Mouse (Mus musculus) midbrain, embryonic 16.5 days (tissue): Measurements from ENCODE around the gene Nr4a1. TPM values are rescaled to one million over a fixed set of nuclear protein-coding genes. Genes with fewer than 3 reads are reported as not detected.

Experiments used
- ATAC-seq: fragments of 200-750 bp; cut with Nextera tagmentation; 2 replicates; pipeline ENCODE4 v1.8.0; 2017; ENCODE audit warnings: moderate TSS enrichment
- H3K27ac ChIP-seq: fragments of 300-500 bp; sonication (generic); 2 replicates; pipeline ENCODE4 v1.5.1; 2014; ENCODE audit warnings: mild to moderate bottlenecking, low read length, mixed read lengths
- H3K27me3 ChIP-seq: fragments of 300-500 bp; sonication (generic); 2 replicates; pipeline ENCODE4 v1.6.1; 2014; ENCODE audit warnings: low read depth, low read length, mixed read lengths; ENCODE audit not compliant: control insufficient read depth, insufficient read depth
- H3K36me3 ChIP-seq: fragments of 300-500 bp; sonication (generic); 2 replicates; pipeline ENCODE4 v1.6.1; 2014; ENCODE audit warnings: mild to moderate bottlenecking, low read length, moderate library complexity, mixed read lengths; ENCODE audit not compliant: control insufficient read depth, insufficient read depth
- H3K4me1 ChIP-seq: fragments of 300-500 bp; sonication (generic); 2 replicates; pipeline ENCODE4 v1.6.1; 2014; ENCODE audit warnings: mild to moderate bottlenecking, low read length, mixed read lengths; ENCODE audit not compliant: control insufficient read depth, insufficient read depth
- H3K4me2 ChIP-seq: fragments of 300-500 bp; sonication (generic); 2 replicates; pipeline ENCODE4 v1.6.1; 2014; ENCODE audit warnings: mild to moderate bottlenecking, low read length, mixed read lengths
- H3K4me3 ChIP-seq: fragments of 300-500 bp; sonication (generic); 2 replicates; pipeline ENCODE4 v1.5.1; 2014; ENCODE audit warnings: low read depth, mild to moderate bottlenecking, low read length, moderate library complexity, mixed read lengths
- H3K9ac ChIP-seq: fragments of 300-500 bp; sonication (generic); 2 replicates; pipeline ENCODE4 v1.6.1; 2014; ENCODE audit warnings: low read depth, low read length, mixed read lengths
- H3K9me3 ChIP-seq: fragments of 300-500 bp; sonication (generic); replicated peaks from 2 replicates; pipeline ENCODE4 v1.6.1; 2014; ENCODE audit warnings: mild to moderate bottlenecking, low read length, mixed read lengths; ENCODE audit not compliant: control insufficient read depth, poor library complexity, severe bottlenecking
- WGBS: fragments of 180-500 bp; shearing (Covaris S2); extraction: QIAGEN DNeasy Blood & Tissue Kit; methylation state at CpG from one replicate; pipeline ENCODE4 v1.1.7; 2014; 5-methylcytosine and 5-hydroxymethylcytosine counted together
- polyA plus RNA-seq: library from polyadenylated mRNA; unstranded; fragments of >200 nt; fragmentation: Nextera tagmentation; extraction: Ambion mirVana; gene quantifications from 2 replicates; pipeline ENCODE4 v1.2.1, GENCODE M21; 2015

Gene Nr4a1
- polyA plus RNA-seq, 1 experiment from 2014 or later: 6.4 TPM

GRCm38 (mm10) chr15:101317814-101318500, 63.9 kb downstream of the Nr4a1 start:
- H3K9ac ChIP-seq: no peak overlapping the region
- H3K27ac ChIP-seq: no peak overlapping the region
- H3K4me1 ChIP-seq: peaks cover 3% of the 10 kb centered on the region
- H3K36me3 ChIP-seq: no peaks in the 10 kb centered on the region
- ATAC-seq: no peak
- no peak overlapping the region for H3K4me3 ChIP-seq
- 87% methylated on average over 2 of the region's 2 CpGs for WGBS
- H3K27me3 ChIP-seq: no peaks in the 10 kb centered on the region
- H3K4me2 ChIP-seq: no peak overlapping the region
- H3K9me3 ChIP-seq: no peaks in the 10 kb centered on the region

GRCm38 (mm10) chr15:101318889-101319765, 65.1 kb downstream of the Nr4a1 start:
- no peaks in the 10 kb centered on the region for H3K36me3 ChIP-seq
- no peak overlapping the region for H3K4me2 ChIP-seq
- peaks cover 3% of the 10 kb centered on the region for H3K4me1 ChIP-seq
- no peak overlapping the region for H3K27ac ChIP-seq
- no peaks in the 10 kb centered on the region for H3K27me3 ChIP-seq
- 69% methylated on average over 14 of the region's 14 CpGs for WGBS
- no peak overlapping the region for H3K9ac ChIP-seq
- H3K9me3 ChIP-seq: no peaks in the 10 kb centered on the region
- H3K4me3 ChIP-seq: no peak overlapping the region
- no peak for ATAC-seq

- ATAC-seq: no peak
- WGBS: 88% methylated on average over 6 of the region's 6 CpGs
These were observed 66.0 kb downstream of the Nr4a1 start for GRCm38 (mm10) chr15:101320010-101320617.

GRCm38 (mm10) chr15:101320618-101321041, 66.6 kb downstream of the Nr4a1 start:
- WGBS: 79% methylated on average over 6 of the region's 6 CpGs
- no peaks in the 10 kb centered on the region for H3K27me3 ChIP-seq
- H3K9ac ChIP-seq: no peak overlapping the region
- ATAC-seq: no peak
- H3K4me3 ChIP-seq: no peak overlapping the region
- peaks cover 3% of the 10 kb centered on the region for H3K4me1 ChIP-seq
- no peak overlapping the region for H3K4me2 ChIP-seq
- no peaks in the 10 kb centered on the region for H3K36me3 ChIP-seq
- no peak overlapping the region for H3K27ac ChIP-seq
- no peaks in the 10 kb centered on the region for H3K9me3 ChIP-seq

More at GRCm38 (mm10) chr15:101320010-101320617, 66.0 kb downstream of the Nr4a1 start:
- no peak overlapping the region for H3K4me3 ChIP-seq
- H3K4me2 ChIP-seq: no peak overlapping the region
- H3K27me3 ChIP-seq: no peaks in the 10 kb centered on the region
- no peak overlapping the region for H3K9ac ChIP-seq
- H3K4me1 ChIP-seq: peaks cover 3% of the 10 kb centered on the region
- H3K36me3 ChIP-seq: no peaks in the 10 kb centered on the region
- no peaks in the 10 kb centered on the region for H3K9me3 ChIP-seq
- H3K27ac ChIP-seq: no peak overlapping the region

GRCm38 (mm10) chr15:101321126-101321525, 67.1 kb downstream of the Nr4a1 start:
- Histone ChIP-seq H3K4me1 (no peaks in the 10 kb centered on the region; the same call in 1 of the 2 replicates), H3K9ac (no peak overlapping the region), H3K27me3 (no peaks in the 10 kb centered on the region), H3K36me3 (no peaks in the 10 kb centered on the region), H3K4me3 (no peak overlapping the region), H3K9me3 (no peaks in the 10 kb centered on the region), H3K4me2 (no peak overlapping the region), H3K27ac (no peak overlapping the region)
- no peak for ATAC-seq
- WGBS: 74% methylated on average over 5 of the region's 5 CpGs

GRCm38 (mm10) chr15:101322106-101322505, 68.0 kb downstream of the Nr4a1 start:
- Histone ChIP-seq H3K9me3 (no peaks in the 10 kb centered on the region), H3K9ac (no peak overlapping the region), H3K4me2 (no peak overlapping the region), H3K4me3 (no peak overlapping the region), H3K36me3 (no peaks in the 10 kb centered on the region), H3K27ac (no peak overlapping the region), H3K4me1 (no peaks in the 10 kb centered on the region), H3K27me3 (no peaks in the 10 kb centered on the region)
- no peak for ATAC-seq
- 81% methylated on average over 5 of the region's 5 CpGs for WGBS

- no peaks in the 10 kb centered on the region for H3K9me3 ChIP-seq
- WGBS: 94% methylated on average over 7 of the region's 7 CpGs
These were observed 68.6 kb downstream of the Nr4a1 start for GRCm38 (mm10) chr15:101322640-101323039.

GRCm38 (mm10) chr15:101323511-101323910, 69.4 kb downstream of the Nr4a1 start:
- Histone ChIP-seq H3K27ac (no peak overlapping the region), H3K36me3 (no peaks in the 10 kb centered on the region), H3K27me3 (no peaks in the 10 kb centered on the region), H3K9ac (no peak overlapping the region), H3K4me2 (no peak overlapping the region), H3K4me3 (no peak overlapping the region), H3K9me3 (no peaks in the 10 kb centered on the region), H3K4me1 (no peaks in the 10 kb centered on the region)
- 95% methylated on average over 5 of the region's 5 CpGs for WGBS
- ATAC-seq: no peak

More at GRCm38 (mm10) chr15:101322640-101323039, 68.6 kb downstream of the Nr4a1 start:
- no peak overlapping the region for H3K27ac ChIP-seq
- H3K36me3 ChIP-seq: no peaks in the 10 kb centered on the region
- H3K4me1 ChIP-seq: no peaks in the 10 kb centered on the region
- no peak for ATAC-seq
- no peak overlapping the region for H3K4me2 ChIP-seq
- no peaks in the 10 kb centered on the region for H3K27me3 ChIP-seq
- no peak overlapping the region for H3K4me3 ChIP-seq
- H3K9ac ChIP-seq: no peak overlapping the region
